Mouse (Mus musculus): Measurements from ENCODE around the gene Farp1. TPM values are rescaled to one million over a fixed set of nuclear protein-coding genes. Genes with fewer than 3 reads are reported as not detected.

The Farp1 gene
- total RNA-seq (2021) = 1 to 10 TPM; 7.2 to 8.3 TPM
- long read RNA-seq, experiment 1, partial matches to known transcripts = 1 of 6 reads
- long read RNA-seq, experiment 1, other reads (novel, unspliced or antisense) = 5 of 6 reads
- long read RNA-seq, experiment 2, full-length matches to known transcripts = 1 of 2 reads
- long read RNA-seq, experiment 2, partial matches to known transcripts = 1 of 2 reads
- long read RNA-seq, experiment 2, other reads (novel, unspliced or antisense) = 0 of 2 reads

DNA sequence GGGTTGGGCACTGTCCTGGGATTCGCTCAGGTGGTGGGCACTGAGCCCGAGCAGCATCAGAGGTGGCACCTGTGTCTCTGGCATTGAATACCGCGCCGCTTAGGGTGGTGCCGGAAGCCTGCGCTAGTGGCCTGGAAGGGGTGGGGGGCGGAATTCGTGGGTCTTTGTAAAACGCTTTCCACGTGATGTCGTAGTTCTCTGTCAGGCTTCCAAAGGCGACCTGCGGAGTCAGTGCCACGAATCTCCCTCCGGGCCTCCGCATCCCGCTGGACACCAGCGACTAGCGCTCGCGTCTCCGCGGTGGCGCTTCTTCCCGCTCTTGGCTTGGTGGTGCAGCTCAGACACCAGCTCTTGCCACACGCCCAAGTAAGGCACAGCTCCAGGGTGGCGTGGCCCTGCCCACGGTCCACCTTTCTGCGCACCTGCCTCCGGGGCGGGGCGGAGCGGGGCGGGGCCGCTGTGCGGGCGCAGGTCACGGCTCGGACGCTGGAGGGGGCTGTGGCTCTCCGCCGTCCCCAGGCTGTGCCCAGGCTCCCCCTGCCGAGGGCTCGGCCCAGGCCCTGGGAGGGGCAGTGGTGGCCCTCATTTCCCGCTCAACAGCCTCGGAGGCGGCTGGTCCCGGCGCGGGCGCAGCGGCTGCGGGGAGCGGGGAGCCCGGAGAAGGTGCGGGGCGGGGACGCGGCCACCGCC, at the start of gene Farp1:
Gene Farp1 (plus strand): TSS at position 228 of the 690 bp plus-strand sequence.
- peak; percentile 82 for DNase-seq

DNA sequence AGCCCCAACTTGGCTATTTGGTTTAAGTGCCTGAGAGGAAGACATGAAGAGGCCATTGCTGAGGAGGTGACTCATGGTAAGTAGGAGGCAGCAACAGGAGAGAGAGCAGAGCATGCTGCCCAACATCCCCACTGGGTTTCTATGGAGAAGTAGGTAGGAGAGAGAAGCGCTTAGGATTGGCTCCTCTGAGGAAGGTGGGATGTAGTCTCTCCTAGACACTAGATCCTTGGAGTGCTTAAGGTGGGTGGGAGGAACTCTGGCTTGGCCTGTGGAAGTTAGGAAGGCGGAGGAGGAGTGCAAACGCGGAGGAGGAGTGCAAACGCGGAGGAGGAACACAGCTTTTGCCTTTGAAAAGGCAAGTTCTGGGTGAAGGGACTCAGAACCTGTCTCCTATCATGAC, 45.9 kb upstream of the Farp1 start:
- no peak for DNase-seq

DNA sequence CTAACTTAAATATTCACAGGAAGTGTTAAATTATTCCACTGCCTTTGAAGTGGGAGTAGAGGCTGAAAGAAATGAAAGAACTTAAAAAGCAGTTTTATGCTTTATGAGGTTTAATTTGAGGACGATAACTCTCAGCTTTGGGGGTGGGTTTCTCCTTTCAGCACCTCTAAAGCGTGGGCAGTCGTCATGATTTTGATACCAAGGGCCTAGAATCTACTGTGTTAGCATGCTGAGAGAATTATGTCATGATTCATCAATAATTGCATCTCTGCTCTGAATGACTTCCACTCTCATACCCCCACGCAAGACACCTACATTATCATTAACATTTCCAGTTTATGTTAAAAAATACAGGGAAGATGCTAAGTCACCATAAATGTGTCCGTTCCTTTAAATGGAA, 37.3 kb upstream of the Farp1 start:
- no peak for DNase-seq

DNA sequence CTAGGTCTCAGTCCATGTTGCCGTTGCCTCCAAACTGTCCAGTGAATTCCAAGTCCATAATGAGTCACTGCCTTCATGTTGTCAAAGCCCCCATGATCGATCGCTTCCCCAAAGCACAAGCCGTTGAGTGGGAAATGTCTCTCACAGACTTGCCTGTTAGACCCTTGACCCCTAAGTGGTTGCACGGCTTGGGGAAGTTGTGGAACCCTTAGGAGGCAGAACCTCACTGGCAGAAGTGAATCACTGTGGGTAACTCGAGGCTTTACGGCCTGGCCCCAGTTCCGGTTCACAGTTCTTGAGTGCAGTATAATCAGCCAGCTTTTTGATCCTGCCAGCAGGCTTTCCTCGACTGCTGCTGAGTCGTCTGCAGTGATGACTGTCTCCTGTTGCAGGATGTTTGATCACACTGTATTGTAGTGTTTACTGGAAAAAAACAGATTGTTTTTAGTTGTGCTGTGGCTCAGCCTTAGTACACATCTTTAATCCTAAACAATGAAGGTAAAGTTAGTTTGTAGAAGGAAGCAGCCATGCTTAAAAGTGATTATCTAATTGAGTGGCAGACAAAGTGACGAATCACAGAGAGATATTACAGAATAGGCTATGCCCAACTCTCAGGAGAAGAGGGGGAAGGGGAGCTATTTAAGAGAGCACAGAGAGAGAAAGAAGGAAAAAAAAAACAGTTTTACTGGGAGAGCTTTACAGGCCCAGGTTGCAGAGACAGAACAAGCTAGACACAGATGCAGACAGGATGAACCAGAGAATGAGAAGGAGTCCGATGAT, 34.2 kb upstream of the Farp1 start:
- no peak for DNase-seq

DNA sequence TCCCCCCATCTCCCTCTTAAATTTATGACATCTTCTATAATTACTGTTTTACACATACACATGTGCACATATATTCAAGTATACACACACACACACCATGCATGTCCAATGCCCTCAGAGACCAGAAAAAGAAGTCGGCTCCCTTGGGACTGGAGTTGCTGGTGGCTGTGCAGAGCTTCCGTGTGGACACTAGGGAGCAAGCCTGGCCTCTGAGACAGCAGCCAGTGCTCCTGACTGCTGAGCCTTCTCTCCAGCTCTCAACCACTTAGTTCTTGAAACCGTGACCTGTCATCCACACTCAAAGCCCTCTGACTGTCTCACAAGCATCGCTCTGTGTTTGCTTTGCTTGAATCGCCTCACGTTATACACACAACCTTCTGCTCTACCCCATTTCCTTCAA, 29.4 kb upstream of the Farp1 start:
- DNase-seq = no peak

DNA sequence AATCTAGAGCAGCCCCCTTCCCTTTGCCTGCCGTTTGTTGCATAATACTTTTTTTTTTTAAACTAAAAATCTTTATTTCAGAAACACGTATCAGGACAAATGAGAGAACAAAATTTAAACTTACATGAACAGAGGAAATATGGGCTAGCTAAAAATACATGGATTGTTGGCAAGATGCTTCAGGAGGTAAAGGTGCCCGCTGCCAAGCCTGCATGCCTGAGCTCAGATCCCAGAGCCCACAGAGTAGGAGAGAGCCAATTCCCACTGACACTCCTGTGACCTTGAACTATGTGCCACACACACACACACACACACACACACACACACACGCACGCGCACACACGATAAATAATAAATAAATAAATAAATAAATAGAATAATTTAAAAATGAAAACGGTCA, 29.0 kb upstream of the Farp1 start:
- DNase-seq = no peak

DNA sequence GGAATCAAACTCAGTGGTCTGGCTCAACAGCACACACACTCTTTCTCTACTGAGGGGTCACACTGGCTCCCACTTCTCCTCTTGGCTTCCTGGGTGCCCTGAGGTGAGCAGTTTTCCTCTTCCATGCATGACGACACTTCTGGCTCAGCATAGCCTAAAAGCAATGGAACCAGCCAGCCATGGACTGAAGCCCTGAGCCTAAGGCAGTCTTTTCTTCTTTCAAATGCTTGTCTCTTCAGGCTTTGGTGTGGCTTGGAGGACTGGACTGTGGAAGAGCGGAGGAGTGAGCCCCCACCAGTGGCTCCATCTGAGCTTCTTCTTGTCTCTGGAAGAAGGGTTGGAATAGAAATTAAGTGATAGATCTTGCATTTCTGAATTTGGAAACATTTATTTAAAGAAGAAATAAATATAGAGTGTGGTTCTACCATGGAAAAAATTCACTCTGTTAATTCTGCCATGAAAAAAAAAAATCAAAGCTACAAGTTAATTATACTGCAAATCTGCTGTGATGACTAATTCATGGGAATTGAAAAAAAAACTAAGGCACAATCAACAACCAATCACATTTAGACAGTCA, 19.8 kb upstream of the Farp1 start:
- DNase-seq = no peak

DNA sequence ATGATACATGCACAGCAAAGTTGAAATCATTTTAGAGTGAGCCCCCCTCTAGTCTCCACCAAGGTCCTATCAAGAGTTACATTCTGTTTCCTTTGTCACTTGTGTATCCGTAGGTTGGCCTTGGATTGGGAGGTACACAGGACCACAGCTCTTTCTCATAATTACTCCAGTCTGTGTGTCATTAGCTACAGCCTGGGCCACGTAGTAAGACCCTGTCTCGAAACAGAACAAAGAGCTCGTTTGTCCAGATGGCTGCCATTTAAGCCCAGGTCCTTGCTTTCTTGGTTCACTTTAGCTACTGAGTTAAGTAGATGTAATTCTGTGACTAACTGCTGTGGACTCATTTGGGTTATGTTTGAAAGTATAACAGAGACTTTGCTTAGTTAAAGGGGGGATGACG, 12.6 kb upstream of the Farp1 start:
- DNase-seq = no peak

DNA sequence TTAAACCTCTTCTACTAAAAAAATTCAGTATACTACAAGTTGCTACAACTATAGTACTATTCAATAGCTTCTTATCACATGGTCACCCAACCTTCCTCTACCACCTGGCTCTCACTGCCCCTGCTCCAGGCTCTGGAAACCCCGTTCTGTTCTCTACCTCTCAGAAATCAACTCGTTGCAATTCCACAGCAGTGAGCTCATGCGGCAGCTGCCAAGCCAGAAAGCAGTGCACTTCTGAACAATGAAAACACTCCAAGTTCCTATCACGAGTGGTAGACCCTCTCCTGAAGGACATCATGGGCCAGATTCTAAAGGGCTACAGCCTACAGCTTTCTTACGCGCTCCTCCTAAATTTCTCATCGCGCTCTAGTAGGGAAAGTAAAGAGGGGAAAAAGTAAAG, 9.6 kb upstream of the Farp1 start:
- DNase-seq = no peak

DNA sequence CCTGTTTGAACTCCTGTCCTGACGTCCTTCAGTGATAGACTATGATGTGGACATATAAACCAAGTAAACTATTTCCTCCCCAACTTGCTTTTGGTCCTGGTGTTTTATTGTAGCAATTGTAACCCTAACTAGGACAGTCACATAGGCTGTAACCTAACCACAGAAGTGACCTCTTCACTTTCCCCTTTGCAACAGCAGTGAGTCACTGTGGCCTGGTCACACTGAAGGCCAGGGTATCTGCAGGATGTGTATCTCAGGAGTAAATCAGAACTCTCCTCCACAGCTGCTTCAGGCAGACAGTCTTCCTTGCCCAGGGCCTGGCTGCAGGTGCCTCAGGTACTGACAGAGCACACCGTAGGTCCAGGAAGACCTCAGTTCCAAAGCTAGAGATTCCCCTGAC, 3.6 kb upstream of the Farp1 start:
- no peak for DNase-seq

DNA sequence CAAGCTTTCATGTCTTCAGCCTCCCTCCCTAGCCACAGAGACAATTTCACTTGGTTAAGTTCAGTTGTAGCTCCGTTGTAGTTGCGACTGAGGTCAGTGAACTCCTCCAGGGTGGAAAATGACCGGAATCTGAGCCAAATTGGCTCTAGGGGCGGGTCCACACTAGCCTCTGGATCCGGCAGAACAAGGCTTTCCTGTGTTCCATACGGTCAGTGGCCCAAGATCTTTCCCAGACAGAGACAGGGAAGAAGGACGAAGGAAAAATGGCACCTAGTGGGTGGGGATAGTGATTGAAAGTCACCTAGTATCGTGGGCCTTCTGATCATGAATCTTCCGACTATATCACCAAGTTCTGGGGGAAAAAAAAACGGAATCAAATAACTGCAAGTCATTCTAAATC, 475 bp upstream of the Farp1 start:
- DNase-seq = no peak

DNA sequence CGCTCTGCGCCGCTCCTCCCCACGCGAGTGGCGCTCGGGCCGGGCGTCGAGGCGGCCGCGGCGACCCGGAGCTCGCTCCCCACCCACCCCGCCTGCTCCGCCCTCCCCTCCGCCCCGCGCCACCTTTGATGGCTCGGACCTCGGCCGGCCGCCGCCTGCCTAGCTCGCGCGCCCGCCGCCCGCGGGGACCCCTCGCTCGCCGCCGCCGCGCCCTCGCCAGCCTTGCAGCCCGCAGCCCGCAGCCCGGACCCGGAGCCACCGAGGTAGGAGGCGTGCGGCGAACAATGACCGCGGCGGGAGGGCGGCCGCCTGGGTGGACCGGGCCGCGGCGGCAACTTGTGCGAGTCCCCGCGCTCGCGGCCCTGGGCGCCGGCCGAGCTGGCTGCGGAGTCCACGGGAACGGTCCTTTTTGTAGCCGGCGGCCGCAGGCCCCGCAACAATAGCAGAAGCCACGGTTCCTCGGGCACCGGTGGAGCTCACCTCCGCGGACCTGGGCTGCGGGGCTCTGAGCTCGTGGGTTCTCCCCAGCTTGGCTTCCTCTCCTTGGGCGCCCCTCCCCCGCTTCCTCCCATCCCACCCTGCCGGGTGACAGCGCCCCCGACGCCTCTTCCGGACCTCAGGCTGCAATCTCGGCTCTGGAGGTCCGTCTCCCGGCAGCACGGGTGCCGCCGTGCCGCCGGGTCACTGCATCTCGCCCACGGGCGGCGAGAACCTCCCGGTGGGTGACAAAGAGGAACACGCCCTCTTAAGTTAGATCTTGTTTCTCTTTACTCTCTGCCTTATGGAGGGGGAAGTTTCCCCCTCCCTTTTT, 868 bp downstream of the Farp1 start:
- DNase-seq = peak; percentile 50

DNA sequence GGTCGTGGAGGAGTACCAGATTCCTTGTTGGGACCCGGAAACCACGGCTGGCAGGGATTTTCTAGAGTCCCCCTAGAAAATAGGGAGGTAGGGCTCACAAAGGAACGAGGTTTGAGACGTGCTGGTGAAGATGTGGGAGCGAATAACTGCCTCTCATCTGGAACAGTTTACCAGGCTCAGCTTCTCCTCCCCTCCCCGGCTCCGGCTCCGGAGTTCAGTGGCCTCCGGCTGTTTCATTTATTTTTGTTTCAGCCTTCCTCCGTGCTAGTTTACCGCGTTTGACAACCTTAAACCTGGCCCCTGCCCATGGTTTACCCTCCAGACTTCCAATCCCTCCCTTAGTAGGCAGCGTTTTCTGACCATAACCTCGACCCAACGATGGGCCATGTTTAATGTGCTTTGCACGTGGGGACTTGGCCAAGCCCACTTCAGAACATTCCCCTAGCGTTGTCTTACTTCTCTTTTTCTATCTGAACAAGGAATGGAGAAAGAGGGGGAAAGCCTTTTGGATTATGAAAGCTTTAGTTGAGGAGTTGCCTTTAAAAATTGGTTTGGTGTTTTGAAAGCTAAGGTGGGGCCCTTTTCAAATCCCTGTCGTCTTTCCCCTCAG, 1.7 kb downstream of the Farp1 start:
- DNase-seq = peak; percentile 23

DNA sequence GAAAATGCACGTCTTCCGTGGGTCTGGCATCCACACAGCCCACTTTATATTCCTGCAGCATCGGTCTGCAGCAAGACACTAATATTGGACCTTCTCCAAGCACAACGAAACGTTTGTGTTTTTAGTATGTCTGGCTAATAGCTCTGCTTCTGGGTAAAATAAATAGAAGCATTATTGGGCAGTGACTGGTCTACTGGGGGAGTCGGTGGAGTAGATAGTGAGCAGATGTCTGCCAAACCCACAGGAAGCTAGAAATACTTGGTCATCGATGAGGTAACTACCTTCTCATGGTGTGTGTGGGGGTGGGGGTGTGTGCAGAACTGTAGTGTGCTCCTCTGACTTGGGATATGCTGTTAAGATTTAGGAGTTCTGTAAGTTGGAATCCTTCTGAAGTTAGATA, 2.3 kb downstream of the Farp1 start:
- DNase-seq = no peak

DNA sequence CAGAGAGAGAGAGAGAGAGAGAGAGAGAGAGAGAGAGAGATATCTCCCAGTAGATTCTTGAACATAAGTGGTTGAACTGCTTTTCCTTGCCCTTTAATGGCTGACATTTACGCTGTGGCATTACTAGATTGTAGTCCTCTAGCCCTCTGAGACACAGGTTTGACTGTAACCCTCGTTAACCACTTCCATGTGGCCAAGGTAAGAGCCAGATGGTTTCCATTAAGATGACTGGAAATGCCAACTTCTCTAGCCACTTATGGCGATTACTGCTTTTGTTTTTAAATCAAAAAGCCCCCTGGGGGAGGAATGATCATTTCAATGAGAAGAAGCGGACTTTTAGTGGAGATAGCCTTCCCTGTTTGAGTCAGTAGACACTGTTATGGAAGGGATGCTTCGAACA, 3.7 kb downstream of the Farp1 start:
- DNase-seq = no peak

DNA sequence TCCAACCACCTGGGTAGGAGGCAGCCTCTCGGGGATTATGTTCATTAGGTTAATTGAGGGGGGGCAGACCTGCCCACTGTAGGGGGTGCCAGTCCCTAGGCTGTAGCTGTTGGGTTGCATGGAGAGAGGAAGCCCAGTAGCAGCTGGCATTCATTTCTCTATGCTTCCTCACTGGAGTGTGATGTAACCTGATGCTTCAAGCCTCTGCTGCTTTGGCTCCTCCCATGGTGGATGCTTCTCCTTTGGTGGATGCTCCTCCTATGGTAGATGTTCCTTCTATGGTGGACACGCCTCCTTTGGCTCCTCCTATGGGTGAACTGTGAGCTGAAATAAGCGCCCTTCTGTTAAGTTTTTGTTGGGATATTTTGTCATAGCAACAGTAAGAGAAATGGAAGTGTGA, 9.1 kb downstream of the Farp1 start:
- peak; percentile 1 for DNase-seq

DNA sequence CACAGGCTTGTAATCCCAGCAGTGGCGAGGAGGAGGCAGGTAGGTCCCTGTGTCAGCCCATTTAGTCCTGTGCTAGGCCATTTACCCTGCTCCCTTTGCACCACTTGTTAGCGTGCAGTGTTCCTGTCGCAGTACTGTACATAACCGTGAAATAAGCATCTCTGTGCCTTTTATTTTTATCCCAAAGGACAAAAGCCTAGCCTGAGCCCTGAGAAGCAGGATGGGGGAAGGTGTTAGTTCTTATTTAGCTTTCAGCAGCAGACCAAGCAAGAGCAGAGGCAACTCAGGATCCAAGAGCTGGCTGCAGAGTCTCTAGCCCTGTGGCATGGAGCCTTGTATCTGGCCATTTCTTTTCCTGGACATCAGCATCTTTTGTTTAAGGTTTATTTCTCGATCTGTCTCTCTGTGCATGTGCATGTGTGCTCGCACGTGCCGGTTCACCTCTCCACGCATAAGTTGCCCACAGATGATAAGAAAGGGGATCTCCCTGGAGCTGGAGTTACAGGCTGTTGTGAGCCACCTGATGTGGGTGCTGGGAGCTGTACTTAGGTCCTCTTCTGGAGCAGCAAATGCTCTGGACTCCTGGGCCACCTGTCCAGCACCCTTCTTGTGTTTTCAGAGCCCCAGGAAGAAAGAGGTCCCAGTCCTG, 11.4 kb downstream of the Farp1 start:
- DNase-seq = no peak

DNA sequence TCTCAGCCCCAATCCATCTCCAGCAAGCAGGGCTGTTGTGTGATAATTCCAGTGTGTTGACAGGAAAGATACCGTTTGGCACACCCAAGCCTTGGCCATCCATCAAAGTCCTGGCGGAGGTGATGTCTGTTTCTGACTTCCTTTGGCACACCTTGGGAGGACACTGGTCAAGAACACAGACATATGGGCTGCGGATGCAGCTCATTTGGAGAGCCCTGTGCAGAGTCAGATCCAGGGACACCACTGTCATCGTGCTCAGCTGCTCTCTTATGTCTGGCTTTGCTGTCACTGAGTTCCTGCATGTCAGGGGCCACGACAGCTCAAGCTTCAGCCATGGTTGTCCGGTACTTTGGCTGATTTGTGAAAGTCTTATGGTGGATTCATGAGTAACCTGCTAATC, 12.8 kb downstream of the Farp1 start:
- DNase-seq = peak; percentile 7

DNA sequence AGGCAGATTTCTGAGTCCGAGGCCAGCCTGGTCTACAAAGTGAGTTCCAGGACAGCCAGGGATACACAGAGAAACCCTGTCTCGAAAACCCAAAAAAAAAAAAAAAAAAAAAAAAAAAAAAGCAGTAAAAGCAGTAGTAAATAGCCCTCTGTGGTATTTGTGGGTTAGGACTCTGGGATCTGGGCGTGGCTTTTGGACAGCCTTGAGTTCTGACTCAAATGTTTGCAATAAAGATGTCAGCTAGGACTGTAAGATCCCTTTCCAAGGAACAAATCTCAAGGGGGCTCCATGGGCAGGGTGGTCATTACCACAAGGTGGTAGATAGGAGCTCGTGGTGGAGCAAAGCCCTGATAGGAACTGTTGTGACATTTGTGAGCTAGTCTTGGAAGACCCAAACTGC, 16.0 kb downstream of the Farp1 start:
- DNase-seq = peak; percentile 9

DNA sequence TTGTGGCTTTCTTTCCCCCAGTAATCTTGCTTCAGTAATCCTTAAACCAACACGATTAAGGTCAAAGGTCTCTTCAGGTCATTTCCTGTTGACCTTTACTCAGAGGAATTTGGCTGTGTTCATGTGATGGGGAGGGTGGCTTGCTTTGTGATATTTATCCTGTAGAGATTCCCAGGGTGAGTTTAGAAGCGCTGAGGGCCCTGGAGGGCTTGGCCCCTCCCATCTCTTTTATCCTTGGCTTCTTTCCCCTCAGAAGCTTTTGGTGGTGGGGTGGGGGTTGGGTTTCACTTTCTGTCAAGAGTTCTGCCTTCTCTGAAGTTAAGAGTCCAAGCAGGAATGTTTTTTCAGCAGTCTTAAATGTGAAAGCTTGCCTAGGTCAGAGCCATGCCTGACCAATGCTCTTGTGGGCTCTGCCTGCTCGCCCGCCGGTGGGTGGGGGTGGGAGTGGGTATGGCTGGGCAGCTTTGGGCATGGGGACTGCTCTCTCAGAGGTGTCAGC, 18.1 kb downstream of the Farp1 start:
- DNase-seq = peak; percentile 32

DNA sequence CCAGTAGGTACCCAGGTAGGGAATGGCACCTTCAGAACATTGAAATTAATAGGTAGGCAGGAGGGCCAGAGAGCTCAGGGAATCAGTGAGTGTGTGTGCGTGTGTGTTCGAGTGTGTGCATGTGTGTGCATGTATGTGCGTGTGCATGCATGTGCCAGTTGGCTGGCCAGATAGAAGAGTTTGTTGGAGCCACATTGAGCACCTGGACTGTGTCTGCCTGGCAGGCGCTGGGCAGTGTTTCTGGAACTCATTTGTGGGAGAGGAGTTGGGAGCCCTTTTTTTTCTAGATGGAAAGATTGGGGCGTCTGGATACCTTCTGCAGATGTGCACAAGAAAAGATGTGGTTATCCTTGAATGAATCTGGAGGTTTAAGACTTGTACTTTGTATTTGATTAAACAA, 19.1 kb downstream of the Farp1 start:
- DNase-seq = no peak
